Mouse (Mus musculus) ES-E14 (cell line): ENCODE results near the gene Smbd1.

Source experiments
- CHD2 ChIP-seq: IDR thresholded peaks from 2 replicates; pipeline ENCODE4 v1.6.1; 2014; ENCODE audit warnings: mild to moderate bottlenecking, low read depth, low read length, inconsistent platforms
- HCFC1 ChIP-seq: IDR thresholded peaks from 2 replicates; pipeline ENCODE4 v1.6.1; 2012; ENCODE audit warnings: low read length, inconsistent platforms, borderline replicate concordance; ENCODE audit not compliant: insufficient read depth
- ZC3H11A ChIP-seq: IDR thresholded peaks from 2 replicates; pipeline ENCODE4 v1.6.1; 2012; ENCODE audit warnings: low read depth, mild to moderate bottlenecking, inconsistent platforms, low read length, borderline replicate concordance

DNA sequence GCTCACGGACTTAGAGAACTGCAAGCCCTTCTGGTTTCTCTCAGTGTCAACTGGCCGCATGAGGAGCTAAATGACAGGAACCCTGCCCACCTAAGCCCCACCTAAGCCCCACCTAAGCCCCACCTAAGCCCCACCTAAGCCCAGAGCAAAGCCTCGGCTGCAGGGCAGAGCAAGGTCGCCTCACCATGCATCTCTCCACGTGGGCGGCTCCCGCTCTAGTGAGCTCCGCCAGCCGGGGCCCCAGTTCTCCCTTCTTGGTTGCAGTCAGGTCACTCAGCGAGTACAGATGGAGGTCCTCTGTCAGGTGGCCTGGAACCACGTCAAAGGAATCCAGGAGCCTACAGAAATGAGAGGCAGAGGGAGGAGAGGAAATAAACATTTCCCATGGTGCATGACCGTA lies 15.1 kb upstream of the Smbd1 start:
- TF ChIP-seq HCFC1 = no peak
- TF ChIP-seq ZC3H11A = no peak
- TF ChIP-seq CHD2 = no peak
